Mouse (Mus musculus): ENCODE measurements around the gene Abhd12b. TPM values are rescaled to one million over a fixed set of nuclear protein-coding genes. Genes with fewer than 3 reads are reported as not detected.

Abhd12b gene
- polyA plus RNA-seq (2017; shearing (Covaris generic)) = 0.17 TPM

DNA sequence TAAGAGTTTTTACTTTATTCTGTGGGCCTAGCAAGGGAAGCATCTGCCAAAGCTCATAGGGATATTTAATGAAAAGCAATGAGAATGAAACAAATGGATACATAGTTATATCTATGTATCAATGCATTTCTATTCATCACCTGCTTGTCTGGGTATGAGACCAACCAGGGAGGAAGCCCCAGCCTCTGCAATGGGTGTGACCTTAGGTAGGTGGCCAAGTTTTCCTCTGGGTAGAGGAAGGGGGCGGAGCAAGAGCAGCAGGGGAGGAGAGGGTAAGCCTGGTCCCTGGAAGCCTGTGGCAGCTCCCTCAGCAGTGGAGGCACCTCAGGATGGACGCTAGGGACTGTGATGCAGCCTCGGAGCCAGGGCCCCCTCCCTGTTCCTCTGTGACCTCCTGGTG lies at the start of gene Abhd12b:
Abhd12b (plus strand) TSS at position 301 of the 400 bp plus-strand sequence.

DNA sequence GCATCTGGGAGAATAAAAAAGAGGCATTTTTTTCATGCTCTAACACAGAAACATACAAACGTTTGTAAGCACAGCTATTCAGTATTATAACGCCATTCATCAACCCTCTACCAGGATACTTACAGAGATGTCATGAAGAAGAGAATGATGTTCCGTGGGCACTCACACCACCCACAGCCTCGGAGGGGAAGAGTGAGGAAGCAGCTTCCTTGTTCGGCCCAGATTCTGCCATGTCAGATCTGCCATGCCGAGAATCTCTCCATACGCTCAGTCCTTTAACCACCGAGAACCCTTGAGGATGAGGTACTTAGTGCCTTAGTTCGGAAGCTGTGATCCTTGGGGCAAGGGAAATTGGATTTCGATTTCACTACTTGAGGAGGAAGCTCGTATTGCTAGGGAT lies 40.6 kb upstream of the Abhd12b start, which contains the start of gene Nin:
Nin (minus strand) TSS at position 367 of the 400 bp plus-strand sequence.

DNA sequence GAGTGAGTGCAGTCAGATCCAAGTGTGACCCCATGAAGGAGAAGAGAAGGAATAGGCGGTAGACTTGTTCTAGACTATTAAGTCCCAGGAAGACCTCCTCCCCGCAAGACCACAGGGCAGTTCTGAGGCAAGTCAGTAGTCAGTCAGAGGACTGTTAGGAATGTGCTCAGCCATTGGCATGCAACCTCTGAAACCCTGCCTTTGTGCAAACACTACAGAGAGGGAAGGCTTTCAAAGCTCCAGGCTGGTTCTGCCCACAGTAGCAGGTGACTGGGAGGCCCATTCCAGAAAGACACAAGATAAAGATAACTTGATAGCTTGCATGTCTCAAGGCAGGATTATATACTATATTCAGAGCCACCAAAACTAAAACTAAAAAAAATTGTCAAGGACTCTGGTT lies 77.4 kb downstream of the Abhd12b start, which contains the start of gene Pygl:
Pygl (minus strand) TSS at position 195 of the 400 bp plus-strand sequence.

Other genes starting within 250 kb of the Abhd12b start
- gene Sav1, start 167.1 kb upstream of the Abhd12b start, polyA plus RNA-seq (2017; shearing (Covaris generic)) = 5.6 TPM
- 63.0 TPM for gene Nin, start 40.4 kb upstream of the Abhd12b start, polyA plus RNA-seq (2017; shearing (Covaris generic))
- 0.41 TPM for gene Pygl, start 77.3 kb downstream of the Abhd12b start, polyA plus RNA-seq (2017; shearing (Covaris generic))
- gene Trim9, start 193.5 kb downstream of the Abhd12b start, polyA plus RNA-seq (2017; shearing (Covaris generic)) = 0.22 TPM